Mouse (Mus musculus) hindbrain, embryonic 15.5 days (tissue): ENCODE measurements around the gene Ctdspl. TPM values are rescaled to one million over a fixed set of nuclear protein-coding genes. Genes with fewer than 3 reads are reported as not detected.
A peak's percentile ranks its signal among the peaks of the same experiment; 100 is the strongest.

Source experiments
- ATAC-seq: fragments of 200-750 bp; cut with Nextera tagmentation; 2 replicates; pipeline ENCODE4 v1.8.0; 2017; ENCODE audit warnings: low read depth, moderate number of reproducible peaks, moderate TSS enrichment; ENCODE audit not compliant: low FRiP score
- H3K27ac ChIP-seq: fragments of 300-500 bp; sonication (generic); replicated peaks from 2 replicates; pipeline ENCODE4 v1.5.1; 2015; ENCODE audit warnings: mild to moderate bottlenecking, inconsistent platforms
- H3K27me3 ChIP-seq: fragments of 300-500 bp; sonication (generic); 2 replicates; pipeline ENCODE4 v1.6.1; 2015; ENCODE audit warnings: control low read depth, inconsistent platforms
- H3K36me3 ChIP-seq: fragments of 300-500 bp; sonication (generic); 2 replicates; pipeline ENCODE4 v1.6.1; 2015; ENCODE audit warnings: control low read depth, inconsistent platforms
- H3K4me1 ChIP-seq: fragments of 300-500 bp; sonication (generic); replicated peaks from 2 replicates; pipeline ENCODE4 v1.6.1; 2015; ENCODE audit warnings: control low read depth, inconsistent platforms
- H3K4me2 ChIP-seq: fragments of 300-500 bp; sonication (generic); 2 replicates; pipeline ENCODE4 v1.6.1; 2015; ENCODE audit warnings: moderate library complexity, mild to moderate bottlenecking, inconsistent platforms
- H3K4me3 ChIP-seq: fragments of 300-500 bp; sonication (generic); 2 replicates; pipeline ENCODE4 v1.5.1; 2015; ENCODE audit warnings: mild to moderate bottlenecking, inconsistent platforms
- H3K9ac ChIP-seq: fragments of 300-500 bp; sonication (generic); 2 replicates; pipeline ENCODE4 v1.6.1; 2015; ENCODE audit warnings: inconsistent platforms
- H3K9me3 ChIP-seq: fragments of 300-500 bp; sonication (generic); 2 replicates; pipeline ENCODE4 v1.6.1; 2016; ENCODE audit warnings: control low read depth, inconsistent platforms
- WGBS: fragments of 180-500 bp; shearing (Covaris S2); methylation state at CpG from one replicate; pipeline ENCODE4 v1.1.7; 2015; 5-methylcytosine and 5-hydroxymethylcytosine counted together
- polyA plus RNA-seq: library from polyadenylated mRNA; unstranded; fragments of >200 nt; fragmentation: Nextera tagmentation; extraction: Ambion mirVana; gene quantifications from 2 replicates; pipeline ENCODE4 v1.2.1, GENCODE M21; 2015

The Ctdspl gene
- polyA plus RNA-seq, 1 experiment from 2014 or later = 8.9 TPM

GRCm38 (mm10) chr9:118921926-118922325, 4.3 kb upstream of the Ctdspl start:
- Histone ChIP-seq H3K4me2 (no peak overlapping the region), H3K4me3 (no peak overlapping the region), H3K36me3 (no peaks in the 10 kb centered on the region), H3K9ac (no peak overlapping the region), H3K27me3 (no peaks in the 10 kb centered on the region), H3K27ac (no peak overlapping the region), H3K9me3 (no peaks in the 10 kb centered on the region), H3K4me1 (peaks cover 22% of the 10 kb centered on the region)
- 80% methylated on average over 3 of the region's 3 CpGs for WGBS
- ATAC-seq = no peak

- peaks cover 43% of the 10 kb centered on the region for H3K4me1 ChIP-seq
- H3K9ac ChIP-seq = no peak overlapping the region
- peak overlapping the region; percentile 89 for H3K4me3 ChIP-seq
- no peak overlapping the region for H3K27ac ChIP-seq
- no peaks in the 10 kb centered on the region for H3K27me3 ChIP-seq
- H3K4me2 ChIP-seq = peak overlapping the region; percentile 99
- WGBS = 11% methylated on average over 15 of the region's 16 CpGs
- ATAC-seq = no peak
- H3K36me3 ChIP-seq = no peaks in the 10 kb centered on the region
- H3K9me3 ChIP-seq = no peaks in the 10 kb centered on the region
These were observed 1.6 kb upstream of the Ctdspl start for GRCm38 (mm10) chr9:118924554-118925085.

GRCm38 (mm10) chr9:118925286-118926110, 755 bp upstream of the Ctdspl start:
- under 1% methylated on average over 49 of the region's 53 CpGs for WGBS
- H3K27ac ChIP-seq = peak overlapping the region; percentile 89
- H3K9ac ChIP-seq = peak overlapping the region; percentile 75
- peaks cover 41% of the 10 kb centered on the region for H3K4me1 ChIP-seq
- no peaks in the 10 kb centered on the region for H3K9me3 ChIP-seq
- H3K27me3 ChIP-seq = no peaks in the 10 kb centered on the region
- H3K36me3 ChIP-seq = no peaks in the 10 kb centered on the region
- ATAC-seq = peak; percentile 89
- H3K4me2 ChIP-seq = peak overlapping the region; percentile 99
- H3K4me3 ChIP-seq = peak overlapping the region; percentile 89

DNA sequence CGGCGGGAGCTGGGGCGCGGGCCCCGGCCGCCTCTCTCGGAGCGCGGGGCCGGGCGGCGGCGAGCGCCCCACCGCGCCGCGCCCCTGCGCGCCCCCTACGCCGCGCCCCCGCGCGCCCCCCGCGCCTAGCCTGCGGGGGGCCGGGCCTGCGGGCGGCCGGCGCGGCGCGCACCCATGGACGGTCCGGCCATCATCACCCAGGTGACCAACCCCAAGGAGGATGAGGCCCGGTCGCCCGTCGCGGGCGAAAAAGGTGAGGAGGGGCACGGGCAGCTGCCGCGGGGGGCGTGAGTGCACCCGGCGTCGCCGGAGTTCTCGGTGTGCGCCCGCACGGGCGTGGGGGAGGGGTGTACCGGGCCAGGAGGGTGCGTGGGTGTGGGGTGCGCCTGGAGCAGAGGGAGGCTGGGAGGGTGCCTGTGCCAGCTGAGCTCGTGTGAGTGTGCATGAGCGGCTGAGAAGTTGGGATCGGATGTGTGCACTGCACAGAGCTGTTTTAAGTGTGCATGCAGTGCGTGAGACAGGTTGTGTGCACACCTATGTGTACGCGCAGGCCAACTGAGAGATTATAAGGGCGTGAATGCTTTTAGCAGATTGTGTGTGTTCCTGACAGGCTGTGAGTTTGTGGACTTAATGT, 552 bp downstream of the Ctdspl start:
- Histone ChIP-seq H3K27ac (peak overlapping the region; percentile 89), H3K9me3 (no peaks in the 10 kb centered on the region)

DNA sequence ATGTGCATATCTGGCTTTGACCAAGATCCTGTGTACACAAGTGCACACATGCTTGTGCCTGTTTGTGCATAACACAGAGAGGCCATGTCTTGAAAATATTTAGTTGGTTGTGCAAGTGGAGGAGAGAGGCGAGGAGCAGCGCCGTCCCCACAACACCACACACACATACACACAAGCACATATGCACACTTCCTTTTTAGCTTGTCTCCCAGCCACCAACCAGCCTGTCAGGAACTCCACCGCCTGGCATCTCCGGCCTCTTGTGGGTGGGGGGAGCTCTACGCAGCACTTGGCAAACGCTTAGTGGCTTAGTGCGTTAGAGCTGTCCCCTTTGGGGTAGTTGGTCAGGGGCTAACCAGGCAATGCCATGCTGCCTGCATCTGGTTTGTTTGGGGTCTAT, 1.2 kb downstream of the Ctdspl start:
- Histone ChIP-seq H3K9ac (peak overlapping the region; percentile 75), H3K27me3 (no peaks in the 10 kb centered on the region), H3K9me3 (no peaks in the 10 kb centered on the region), H3K27ac (no peak overlapping the region; the same call in 1 of the 2 replicates), H3K4me1 (peaks cover 40% of the 10 kb centered on the region), H3K4me3 (peak overlapping the region; percentile 89), H3K36me3 (no peaks in the 10 kb centered on the region), H3K4me2 (peak overlapping the region; percentile 99)
- 34% methylated on average over 8 of the region's 8 CpGs for WGBS
- no peak for ATAC-seq

More for the DNA sequence above, 552 bp downstream of the Ctdspl start:
- H3K4me1 ChIP-seq = peaks cover 40% of the 10 kb centered on the region
- no peaks in the 10 kb centered on the region for H3K27me3 ChIP-seq
- peak overlapping the region; percentile 75 for H3K9ac ChIP-seq
- peak; percentile 44; the same call in 1 of the 2 replicates for ATAC-seq
- H3K4me2 ChIP-seq = peak overlapping the region; percentile 99
- peak overlapping the region; percentile 89 for H3K4me3 ChIP-seq
- no peaks in the 10 kb centered on the region for H3K36me3 ChIP-seq
- 2% methylated on average over 54 of the region's 68 CpGs for WGBS

DNA sequence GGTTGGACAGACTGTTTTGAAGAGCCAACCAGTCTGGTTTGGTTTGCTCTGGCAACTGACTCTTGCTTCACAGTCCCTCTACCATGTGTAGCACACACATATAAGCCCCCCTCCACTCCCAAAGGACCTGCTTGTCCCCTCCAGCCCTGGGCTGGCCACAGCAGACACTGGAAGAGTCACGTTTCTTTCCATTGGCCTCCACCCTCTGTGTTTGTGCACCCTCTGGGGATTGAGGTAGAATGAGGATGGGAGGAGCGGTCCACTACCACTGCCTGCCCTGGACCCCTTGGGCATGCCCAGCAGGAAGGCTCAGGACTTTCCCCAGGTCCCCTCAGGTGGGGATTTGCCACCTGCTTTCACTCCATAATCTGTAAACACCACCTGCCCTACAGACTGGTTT, 1.8 kb downstream of the Ctdspl start:
- Histone ChIP-seq H3K4me3 (peak overlapping the region; percentile 89), H3K36me3 (no peaks in the 10 kb centered on the region), H3K9ac (peak overlapping the region; percentile 75; the same call in 1 of the 2 replicates), H3K4me2 (peak overlapping the region; percentile 99), H3K27ac (no peak overlapping the region), H3K9me3 (no peaks in the 10 kb centered on the region), H3K27me3 (no peaks in the 10 kb centered on the region), H3K4me1 (peaks cover 40% of the 10 kb centered on the region)
- ATAC-seq = no peak
- 56% methylated on average over 2 of the region's 2 CpGs for WGBS

DNA sequence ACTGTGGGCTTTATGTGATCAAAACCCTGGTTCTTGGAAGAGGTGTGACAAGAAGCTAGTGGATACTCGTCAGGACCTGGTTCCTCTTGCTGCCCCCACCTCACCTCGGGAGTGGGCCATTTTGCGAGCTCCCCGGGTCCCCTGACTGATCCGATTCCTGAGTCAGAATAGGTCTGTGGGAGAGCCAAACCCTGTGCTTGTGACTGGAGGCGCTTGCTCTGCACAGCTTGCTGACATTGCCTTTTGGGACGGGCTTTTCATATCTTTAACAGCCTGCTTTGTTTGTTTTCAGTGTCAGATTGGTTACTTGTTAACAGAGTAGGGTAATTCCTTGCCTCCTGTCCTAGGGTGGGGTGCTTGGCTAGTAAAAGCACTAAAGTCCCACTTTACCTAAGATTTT, 2.4 kb downstream of the Ctdspl start:
- no peak overlapping the region for H3K27ac ChIP-seq
- no peak for ATAC-seq
- H3K36me3 ChIP-seq = no peaks in the 10 kb centered on the region
- no peaks in the 10 kb centered on the region for H3K27me3 ChIP-seq
- H3K9me3 ChIP-seq = no peaks in the 10 kb centered on the region
- no peak overlapping the region for H3K9ac ChIP-seq
- WGBS = 50% methylated on average over 7 of the region's 7 CpGs
- H3K4me3 ChIP-seq = no peak overlapping the region
- peaks cover 40% of the 10 kb centered on the region for H3K4me1 ChIP-seq
- peak overlapping the region; percentile 99 for H3K4me2 ChIP-seq

DNA sequence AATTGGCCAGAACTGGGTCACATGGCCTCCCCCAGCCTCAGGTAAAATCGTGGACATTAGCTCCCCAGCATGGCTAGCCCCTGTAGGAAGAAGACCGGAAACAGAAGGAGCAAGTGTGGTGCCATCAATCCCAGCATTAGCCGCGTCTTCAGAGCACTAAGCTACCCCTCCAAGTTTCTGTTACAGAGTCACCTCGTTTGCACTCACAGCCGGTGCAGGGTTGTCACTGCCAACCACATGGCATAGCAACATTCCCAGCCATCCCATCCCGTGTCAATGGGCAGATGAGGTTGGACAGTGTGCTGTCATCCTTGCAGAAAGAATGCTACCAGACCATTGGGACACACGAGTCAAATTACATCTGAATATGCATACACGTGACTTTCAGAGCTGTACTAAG, 4.4 kb downstream of the Ctdspl start:
- Histone ChIP-seq H3K27me3 (no peaks in the 10 kb centered on the region), H3K27ac (no peak overlapping the region), H3K4me2 (no peak overlapping the region), H3K36me3 (no peaks in the 10 kb centered on the region), H3K4me1 (peaks cover 32% of the 10 kb centered on the region), H3K9ac (no peak overlapping the region), H3K9me3 (no peaks in the 10 kb centered on the region), H3K4me3 (no peak overlapping the region)
- WGBS = 72% methylated on average over 9 of the region's 9 CpGs
- no peak for ATAC-seq

- no peak overlapping the region for H3K4me2 ChIP-seq
- no peak overlapping the region for H3K27ac ChIP-seq
- H3K27me3 ChIP-seq = no peaks in the 10 kb centered on the region
- H3K9ac ChIP-seq = no peak overlapping the region
- ATAC-seq = no peak
- H3K9me3 ChIP-seq = no peaks in the 10 kb centered on the region
- H3K4me1 ChIP-seq = peaks cover 21% of the 10 kb centered on the region
- 91% methylated on average over 9 of the region's 9 CpGs for WGBS
- no peak overlapping the region for H3K4me3 ChIP-seq
- no peaks in the 10 kb centered on the region for H3K36me3 ChIP-seq
These were observed 7.5 kb downstream of the Ctdspl start for GRCm38 (mm10) chr9:118933800-118934199.

DNA sequence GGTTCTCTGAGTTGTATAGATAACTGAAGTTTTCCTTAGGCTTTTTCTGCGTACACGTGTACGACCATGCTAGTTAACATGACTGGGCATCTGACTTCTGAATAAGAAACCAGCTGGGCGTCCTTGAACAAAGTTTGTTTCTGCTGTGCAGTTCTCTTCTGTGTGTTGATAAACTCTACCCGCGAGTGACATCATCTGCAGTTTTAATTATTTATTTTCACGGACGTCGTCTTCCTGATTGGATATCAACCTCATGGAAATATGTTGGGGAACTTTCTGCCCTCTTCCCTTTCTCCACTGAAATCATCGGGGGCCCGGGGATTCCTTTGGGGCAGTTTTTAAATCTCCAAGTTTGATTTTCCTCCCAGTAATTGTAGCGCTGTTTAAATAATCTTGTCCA, 8.1 kb downstream of the Ctdspl start:
- Histone ChIP-seq H3K9ac (no peak overlapping the region), H3K27me3 (no peaks in the 10 kb centered on the region), H3K4me1 (peaks cover 21% of the 10 kb centered on the region; the same call in 1 of the 2 replicates), H3K27ac (no peak overlapping the region), H3K4me2 (no peak overlapping the region), H3K36me3 (no peaks in the 10 kb centered on the region), H3K4me3 (no peak overlapping the region), H3K9me3 (no peaks in the 10 kb centered on the region)
- ATAC-seq = no peak
- 91% methylated on average over 12 of the region's 12 CpGs for WGBS

- H3K4me1 ChIP-seq = peaks cover 14% of the 10 kb centered on the region; the same call in 1 of the 2 replicates
- no peak overlapping the region for H3K4me3 ChIP-seq
- H3K27ac ChIP-seq = no peak overlapping the region
- no peak overlapping the region for H3K4me2 ChIP-seq
- no peak for ATAC-seq
- H3K9me3 ChIP-seq = no peaks in the 10 kb centered on the region
- H3K9ac ChIP-seq = no peak overlapping the region
- 85% methylated on average over 13 of the region's 13 CpGs for WGBS
- no peaks in the 10 kb centered on the region for H3K36me3 ChIP-seq
- no peaks in the 10 kb centered on the region for H3K27me3 ChIP-seq
These were observed 8.8 kb downstream of the Ctdspl start for GRCm38 (mm10) chr9:118935098-118935497.

- Histone ChIP-seq H3K4me2 (no peak overlapping the region), H3K27me3 (no peaks in the 10 kb centered on the region), H3K4me1 (peaks cover 12% of the 10 kb centered on the region; the same call in 1 of the 2 replicates), H3K9ac (no peak overlapping the region), H3K4me3 (no peak overlapping the region), H3K27ac (no peak overlapping the region), H3K36me3 (no peaks in the 10 kb centered on the region), H3K9me3 (no peaks in the 10 kb centered on the region)
- WGBS = 59% methylated on average over 12 of the region's 12 CpGs
- ATAC-seq = no peak
These were observed 9.8 kb downstream of the Ctdspl start for GRCm38 (mm10) chr9:118936071-118936470.
